Mouse (Mus musculus): ENCODE results near the gene 4930432K21Rik.

DNA sequence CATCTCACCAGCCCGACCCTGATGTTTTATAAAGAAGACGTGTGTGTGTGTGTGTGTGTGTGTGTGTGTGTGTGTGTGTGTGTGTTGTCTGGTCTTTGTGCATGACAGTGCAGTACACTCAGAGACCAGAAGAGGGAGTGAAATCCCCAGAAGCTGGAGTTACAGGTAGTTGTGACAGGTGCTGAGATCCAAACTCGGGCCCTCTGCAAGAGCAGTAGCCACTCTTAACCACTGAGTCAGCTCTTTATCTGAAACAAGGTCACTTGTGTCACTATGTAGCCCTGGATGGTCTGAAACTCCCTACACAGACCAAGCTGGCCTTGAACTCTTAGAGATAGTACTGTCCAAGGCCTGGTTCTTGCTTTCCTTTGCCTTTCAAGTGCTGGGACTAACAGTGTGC, 58.8 kb downstream of the 4930432K21Rik start:
- no peak for TF ChIP-seq GATA1 (IDR thresholded peaks at IDR 0.05; ENCODE audit: low read length)
- no peak for TF ChIP-seq TAL1 (IDR thresholded peaks at IDR 0.05; ENCODE audit: low read length)
